Mouse (Mus musculus) heart, embryonic 15.5 days (tissue): ENCODE data around the gene Csrnp2. TPM values are rescaled to one million over a fixed set of nuclear protein-coding genes. Genes with fewer than 3 reads are reported as not detected.
"Not testable (repeated sequence)": the region's sequence is repeated elsewhere in the genome, so short reads cannot be mapped to it uniquely, and the experiment has no call there.

Experiments used
- ATAC-seq: fragments of 200-750 bp; cut with Nextera tagmentation; replicated peaks from 2 replicates; pipeline ENCODE4 v1.8.0; 2017; ENCODE audit warnings: low read depth, moderate TSS enrichment; ENCODE audit not compliant: insufficient number of reproducible peaks, insufficient read depth, low FRiP score
- H3K27ac ChIP-seq: fragments of 300-500 bp; sonication (generic); 2 replicates; pipeline ENCODE4 v1.5.1; 2015; ENCODE audit warnings: mild to moderate bottlenecking, inconsistent platforms
- H3K27me3 ChIP-seq: fragments of 300-500 bp; sonication (generic); 2 replicates; pipeline ENCODE4 v1.6.1; 2015; ENCODE audit warnings: inconsistent platforms
- H3K36me3 ChIP-seq: fragments of 300-500 bp; sonication (generic); 2 replicates; pipeline ENCODE4 v1.6.1; 2015; ENCODE audit warnings: mild to moderate bottlenecking, inconsistent platforms
- H3K4me1 ChIP-seq: fragments of 300-500 bp; sonication (generic); replicated peaks from 2 replicates; pipeline ENCODE4 v1.6.1; 2015; ENCODE audit warnings: inconsistent platforms
- H3K4me2 ChIP-seq: fragments of 300-500 bp; sonication (generic); 2 replicates; pipeline ENCODE4 v1.6.1; 2015; ENCODE audit warnings: inconsistent platforms, mild to moderate bottlenecking, moderate library complexity
- H3K4me3 ChIP-seq: fragments of 300-500 bp; sonication (generic); 2 replicates; pipeline ENCODE4 v1.5.1; 2015; ENCODE audit warnings: mild to moderate bottlenecking, inconsistent platforms
- H3K9ac ChIP-seq: fragments of 300-500 bp; sonication (generic); 2 replicates; pipeline ENCODE4 v1.6.1; 2015; ENCODE audit warnings: mild to moderate bottlenecking, inconsistent platforms
- H3K9me3 ChIP-seq: fragments of 300-500 bp; sonication (generic); replicated peaks from 2 replicates; pipeline ENCODE4 v1.6.1; 2016; ENCODE audit warnings: inconsistent platforms
- WGBS: fragments of 180-500 bp; shearing (Covaris S2); methylation state at CpG from one replicate; pipeline ENCODE4 v1.1.7; 2015; ENCODE audit warnings: mixed read lengths; 5-methylcytosine and 5-hydroxymethylcytosine counted together
- polyA plus RNA-seq: library from polyadenylated mRNA; unstranded; fragments of >200 nt; fragmentation: Nextera tagmentation; extraction: Ambion mirVana; gene quantifications from 2 replicates; pipeline ENCODE4 v1.2.1, GENCODE M21; 2015

Csrnp2 gene
- polyA plus RNA-seq, 1 experiment from 2014 or later = 6.8 TPM

DNA sequence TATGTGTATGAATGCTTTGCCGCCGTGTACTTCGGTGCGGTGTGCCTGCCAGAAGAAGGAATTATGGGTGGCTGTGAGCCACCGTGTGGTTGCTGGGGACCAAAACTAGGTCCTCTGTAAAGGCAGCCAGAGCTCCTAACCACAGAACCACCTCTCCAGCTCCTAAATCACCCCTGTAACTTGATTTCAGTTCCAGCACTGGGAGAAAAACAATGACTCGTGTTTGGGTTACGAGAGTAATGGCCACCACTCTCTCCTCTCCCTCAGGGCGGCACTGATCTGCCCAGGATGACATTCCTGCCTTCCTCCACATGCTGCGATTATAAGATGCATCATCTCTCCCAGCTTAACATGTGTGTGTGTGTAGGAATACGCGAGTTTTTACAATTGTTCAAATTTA is 14.8 kb upstream of the Csrnp2 start:
- Histone ChIP-seq H3K4me2 (no peak overlapping the region), H3K27ac (no peak overlapping the region), H3K36me3 (peaks cover 56% of the 10 kb centered on the region), H3K4me3 (no peak overlapping the region), H3K9ac (no peak overlapping the region), H3K9me3 (no peaks in the 10 kb centered on the region), H3K4me1 (peaks cover 2% of the 10 kb centered on the region; the same call in 1 of the 2 replicates), H3K27me3 (no peaks in the 10 kb centered on the region)
- 86% methylated on average over 11 of the region's 11 CpGs for WGBS
- ATAC-seq = no peak

DNA sequence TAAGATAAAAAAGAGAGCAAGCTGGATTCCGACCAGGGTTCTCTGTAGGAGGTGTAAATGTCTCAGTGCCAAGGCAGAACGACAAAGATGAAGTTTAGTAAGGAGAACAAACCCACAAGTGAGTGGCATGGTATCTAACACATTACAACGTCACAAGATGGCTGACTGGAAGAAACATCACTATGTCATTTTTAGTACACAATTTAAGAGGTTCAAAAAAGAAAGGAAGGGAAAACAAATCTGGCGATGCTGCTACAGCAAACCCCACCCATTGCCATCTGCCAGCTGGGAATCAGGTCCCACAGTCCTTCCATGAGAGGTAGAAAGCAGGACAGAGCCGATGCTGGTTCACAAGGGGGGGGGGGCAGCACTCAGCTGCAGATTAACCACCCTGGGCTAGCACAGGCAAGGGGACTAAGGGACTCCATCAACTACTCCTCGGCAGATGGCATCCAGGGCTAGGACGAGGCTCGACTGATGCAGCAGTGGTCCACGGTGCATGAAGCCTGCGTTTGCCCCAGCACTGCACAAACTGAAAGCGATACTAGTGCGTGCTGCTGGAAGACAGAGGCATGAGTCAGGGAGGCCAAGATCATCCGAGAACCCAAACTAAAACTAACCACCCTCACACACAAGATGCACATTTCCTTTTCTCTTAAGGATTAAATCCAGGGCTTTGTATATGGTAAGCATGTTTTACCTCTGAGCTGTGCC is 13.3 kb upstream of the Csrnp2 start:
- Histone ChIP-seq H3K4me1 (peaks cover 2% of the 10 kb centered on the region; the same call in 1 of the 2 replicates), H3K27me3 (no peaks in the 10 kb centered on the region), H3K36me3 (peaks cover 48% of the 10 kb centered on the region), H3K4me3 (no peak overlapping the region), H3K9me3 (no peaks in the 10 kb centered on the region), H3K4me2 (no peak overlapping the region), H3K9ac (no peak overlapping the region), H3K27ac (no peak overlapping the region)
- 87% methylated on average over 13 of the region's 13 CpGs for WGBS
- no peak for ATAC-seq

DNA sequence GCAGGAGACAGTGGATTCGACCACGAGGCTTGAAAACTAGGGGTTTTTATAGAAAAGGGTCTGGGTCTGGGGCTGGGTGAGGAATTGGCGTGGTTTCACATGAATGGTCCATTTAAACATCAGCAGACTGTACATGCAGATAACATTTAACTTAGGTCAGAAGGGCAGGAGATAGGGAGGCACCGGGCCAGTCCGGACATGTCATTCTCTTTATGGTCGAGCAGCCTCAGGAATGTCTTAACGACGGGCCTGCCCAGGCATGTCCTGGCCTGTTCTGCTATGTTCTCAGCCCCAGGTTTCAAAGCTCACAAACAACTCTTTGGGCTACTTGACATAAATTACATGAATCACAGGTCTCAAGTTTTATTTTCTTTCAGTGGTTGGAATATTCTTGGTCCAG is 4.2 kb upstream of the Csrnp2 start:
- H3K9me3 ChIP-seq, ATAC-seq, H3K4me3 ChIP-seq, H3K36me3 ChIP-seq, H3K27me3 ChIP-seq, H3K4me1 ChIP-seq, H3K27ac ChIP-seq, H3K4me2 ChIP-seq, H3K9ac ChIP-seq: not testable (repeated sequence)
- 70% methylated on average over 8 of the region's 8 CpGs for WGBS

DNA sequence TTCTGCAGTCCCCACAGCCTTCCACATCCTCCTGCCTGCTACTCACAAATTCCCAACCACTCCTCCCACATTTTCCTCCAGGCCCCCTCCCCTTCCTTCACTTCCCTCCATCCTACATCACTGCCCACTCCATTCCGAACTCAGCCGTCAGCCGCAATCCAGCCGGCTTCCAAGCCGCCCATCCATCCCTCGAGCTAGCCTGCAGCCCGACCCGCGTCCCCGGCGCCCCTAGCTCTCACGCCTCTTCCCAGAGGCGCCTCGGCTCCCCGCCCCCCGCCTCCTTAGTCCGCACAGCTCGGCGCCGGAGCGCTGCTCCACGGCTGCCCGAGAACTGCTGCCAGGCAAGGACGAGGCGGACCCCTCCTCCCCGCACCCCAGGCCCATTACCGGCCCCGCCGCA is 641 bp downstream of the Csrnp2 start:
- Histone ChIP-seq H3K27ac (peak overlapping the region; percentile 93), H3K9me3 (no peaks in the 10 kb centered on the region), H3K27me3 (no peaks in the 10 kb centered on the region), H3K4me2 (peak overlapping the region; percentile 98), H3K9ac (peak overlapping the region; percentile 96), H3K36me3 (no peaks in the 10 kb centered on the region), H3K4me3 (peak overlapping the region; percentile 93), H3K4me1 (peaks cover 43% of the 10 kb centered on the region)
- under 1% methylated on average over 29 of the region's 29 CpGs for WGBS
- peak; percentile 66 for ATAC-seq

DNA sequence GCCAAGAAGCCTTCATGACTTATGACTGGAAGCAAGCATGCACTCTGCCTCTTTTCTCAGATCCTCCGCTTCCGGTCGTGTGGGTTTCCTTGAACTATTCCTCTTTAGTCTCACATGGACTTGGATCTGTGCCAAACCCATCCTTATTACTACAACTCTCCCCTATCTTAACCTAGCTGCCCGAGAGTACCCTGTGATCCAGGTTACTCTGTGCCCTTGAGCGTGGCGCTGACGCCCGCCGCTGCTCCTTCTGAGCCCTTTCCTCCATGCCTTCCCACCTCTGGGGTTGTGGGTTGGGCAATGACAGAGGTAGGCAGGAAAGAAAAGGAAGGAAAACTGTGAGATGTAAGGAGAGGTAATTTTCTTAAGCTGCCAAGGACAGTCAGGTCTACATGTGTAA is 3.3 kb downstream of the Csrnp2 start:
- Histone ChIP-seq H3K9me3 (no peaks in the 10 kb centered on the region), H3K36me3 (peaks cover 3% of the 10 kb centered on the region), H3K4me1 (peaks cover 62% of the 10 kb centered on the region), H3K9ac (no peak overlapping the region), H3K4me2 (no peak overlapping the region), H3K27me3 (no peaks in the 10 kb centered on the region), H3K27ac (no peak overlapping the region), H3K4me3 (no peak overlapping the region)
- WGBS = 61% methylated on average over 9 of the region's 9 CpGs
- no peak for ATAC-seq

DNA sequence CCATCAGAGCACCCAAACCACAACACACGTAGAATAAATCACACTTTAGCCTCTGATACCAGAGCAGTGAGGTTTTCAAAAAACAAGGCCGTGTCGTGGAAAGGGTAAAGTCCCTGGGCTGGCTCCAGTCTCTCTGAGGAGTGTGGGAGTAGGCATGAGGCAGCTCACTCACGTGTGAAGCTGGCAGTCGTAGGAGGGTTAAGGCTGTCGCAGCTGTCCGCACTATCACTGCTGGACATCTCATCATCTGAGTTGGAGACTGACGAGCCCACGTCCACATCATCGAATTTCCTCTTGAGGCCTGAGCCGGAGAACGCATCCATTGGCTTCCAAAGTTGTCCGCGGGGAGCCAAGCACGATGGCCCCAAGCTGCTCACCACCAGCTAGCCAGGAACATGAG is 6.0 kb downstream of the Csrnp2 start:
- peaks cover 62% of the 10 kb centered on the region for H3K4me1 ChIP-seq
- H3K4me2 ChIP-seq = peak overlapping the region; percentile 6; the same call in 1 of the 2 replicates
- no peak for ATAC-seq
- H3K9ac ChIP-seq = no peak overlapping the region
- no peak overlapping the region for H3K4me3 ChIP-seq
- H3K36me3 ChIP-seq = peaks cover 26% of the 10 kb centered on the region
- 0 out of 2 replicates have a peak overlapping the region, but pooled peaks have one; percentile 33 for H3K27ac ChIP-seq
- no peaks in the 10 kb centered on the region for H3K27me3 ChIP-seq
- WGBS = 69% methylated on average over 15 of the region's 15 CpGs
- H3K9me3 ChIP-seq = no peaks in the 10 kb centered on the region

DNA sequence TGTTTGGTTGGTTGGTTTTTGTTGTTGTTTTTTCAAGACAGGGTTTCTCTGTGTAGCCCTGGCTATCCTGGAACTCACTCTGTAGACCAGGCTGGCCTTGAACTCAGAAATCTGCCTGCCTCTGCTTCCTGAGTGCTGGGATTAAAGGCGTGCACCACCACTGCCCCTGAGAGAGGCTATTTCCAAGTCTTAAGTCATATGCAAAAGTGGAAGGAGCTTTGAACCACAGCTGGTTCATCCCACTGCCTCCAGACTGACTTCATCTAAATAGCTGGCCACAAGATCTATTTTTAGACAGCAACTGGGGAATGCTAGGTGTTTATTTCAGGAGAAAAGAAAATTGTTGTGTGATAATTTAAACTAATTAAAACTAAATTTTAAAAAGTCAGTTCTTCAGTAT is 7.0 kb downstream of the Csrnp2 start:
- Histone ChIP-seq H3K36me3 (peaks cover 34% of the 10 kb centered on the region), H3K4me1 (peaks cover 53% of the 10 kb centered on the region)
- not testable (repeated sequence) for H3K9ac ChIP-seq, H3K9me3 ChIP-seq, ATAC-seq, H3K27me3 ChIP-seq, H3K27ac ChIP-seq, H3K4me2 ChIP-seq, H3K4me3 ChIP-seq
- 54% methylated on average over 1 of the region's 1 CpGs for WGBS

DNA sequence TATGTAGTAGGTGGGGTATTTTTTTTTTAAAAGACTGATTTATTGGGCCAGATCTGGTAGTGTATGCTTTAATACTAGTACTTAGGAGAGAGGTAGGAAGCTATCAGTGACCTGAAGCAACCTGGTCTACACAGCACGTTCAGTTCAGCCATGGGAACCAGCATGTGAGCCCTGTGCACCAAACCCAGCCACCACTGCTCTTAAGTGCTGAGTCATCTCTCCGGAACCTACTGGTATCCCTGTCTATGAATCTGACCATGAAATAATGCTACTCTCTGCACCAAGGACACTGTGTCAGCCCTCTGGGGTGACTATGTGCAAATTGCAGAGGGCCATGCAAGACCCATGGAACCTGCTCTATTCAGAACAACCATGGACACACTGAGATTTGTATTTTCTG is 8.2 kb downstream of the Csrnp2 start:
- H3K4me2 ChIP-seq = no peak overlapping the region
- no peaks in the 10 kb centered on the region for H3K9me3 ChIP-seq
- H3K36me3 ChIP-seq = peaks cover 42% of the 10 kb centered on the region
- H3K4me3 ChIP-seq = no peak overlapping the region
- no peak overlapping the region for H3K9ac ChIP-seq
- peaks cover 44% of the 10 kb centered on the region for H3K4me1 ChIP-seq
- no peaks in the 10 kb centered on the region for H3K27me3 ChIP-seq
- no peak overlapping the region for H3K27ac ChIP-seq
- 82% methylated on average over 2 of the region's 2 CpGs for WGBS
- ATAC-seq = no peak

DNA sequence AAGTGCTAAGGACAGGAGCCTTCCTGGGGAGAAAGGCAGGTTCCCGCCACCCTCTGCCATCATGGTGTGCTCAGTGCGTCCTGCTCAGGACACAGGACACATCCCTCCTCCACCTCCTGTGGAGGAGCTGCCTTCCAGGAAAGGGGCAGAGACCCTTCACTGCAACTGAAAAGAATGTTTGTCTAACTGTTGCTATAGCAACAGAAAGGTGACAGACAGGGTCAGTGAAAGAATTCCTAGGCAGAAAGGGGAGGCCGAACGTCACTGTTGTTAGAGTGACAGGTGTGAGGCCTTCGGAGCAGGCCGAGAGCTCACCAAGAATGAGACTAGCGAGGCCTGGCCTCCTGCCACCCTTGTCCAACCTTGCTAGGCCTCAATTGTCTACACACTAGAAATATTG is 8.8 kb downstream of the Csrnp2 start:
- Histone ChIP-seq H3K9me3 (no peaks in the 10 kb centered on the region), H3K27me3 (no peaks in the 10 kb centered on the region), H3K4me3 (no peak overlapping the region), H3K36me3 (peaks cover 48% of the 10 kb centered on the region), H3K9ac (no peak overlapping the region), H3K4me2 (no peak overlapping the region), H3K4me1 (peaks cover 39% of the 10 kb centered on the region), H3K27ac (no peak overlapping the region)
- ATAC-seq = no peak
- WGBS = 51% methylated on average over 7 of the region's 7 CpGs

DNA sequence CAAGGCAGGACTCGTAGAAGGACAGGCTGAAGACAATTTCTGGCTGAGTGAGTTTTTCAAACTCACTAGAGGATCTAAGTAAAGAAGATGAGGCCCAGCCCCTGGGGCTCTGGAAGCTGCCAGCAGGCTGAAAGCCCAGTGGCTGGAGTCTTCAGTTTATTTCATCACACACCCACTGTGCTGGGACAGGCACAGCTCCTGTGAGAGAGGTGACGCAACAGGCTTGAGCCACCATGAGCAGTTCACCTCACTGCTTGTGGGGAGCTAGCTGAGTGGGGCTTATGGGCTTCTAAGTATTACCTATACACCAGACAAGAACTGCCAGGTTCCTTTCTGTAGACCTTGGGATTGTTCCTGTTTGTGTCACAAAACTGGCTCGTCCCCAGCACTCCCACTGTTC is 9.7 kb downstream of the Csrnp2 start:
- Histone ChIP-seq H3K4me2 (no peak overlapping the region), H3K27ac (no peak overlapping the region), H3K9me3 (no peaks in the 10 kb centered on the region), H3K36me3 (peaks cover 56% of the 10 kb centered on the region), H3K4me1 (peaks cover 32% of the 10 kb centered on the region), H3K27me3 (no peaks in the 10 kb centered on the region), H3K9ac (no peak overlapping the region), H3K4me3 (no peak overlapping the region)
- no peak for ATAC-seq
- WGBS = 78% methylated on average over 3 of the region's 3 CpGs

DNA sequence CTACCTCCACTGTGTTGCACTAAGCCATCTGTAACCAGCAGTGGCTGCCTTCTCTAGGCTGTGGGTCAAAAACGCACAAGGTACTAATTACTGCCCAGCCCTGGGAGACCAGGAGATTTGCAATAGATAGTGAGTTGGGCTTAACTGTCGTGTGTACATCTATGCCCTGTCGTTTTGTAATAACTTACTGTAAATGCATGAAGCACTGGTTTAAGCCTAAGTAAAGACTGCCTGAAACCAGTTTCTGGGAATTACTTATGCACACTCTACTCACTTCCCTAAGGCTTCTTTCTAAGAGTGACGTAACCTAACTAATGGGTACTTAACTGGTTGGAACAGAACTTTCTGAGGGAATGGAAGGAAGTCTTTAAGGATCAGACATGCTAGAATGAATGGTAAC is 16.4 kb downstream of the Csrnp2 start:
- ATAC-seq = no peak
- Histone ChIP-seq H3K4me1 (no peaks in the 10 kb centered on the region), H3K4me3 (no peak overlapping the region), H3K36me3 (peaks cover 91% of the 10 kb centered on the region), H3K27ac (no peak overlapping the region), H3K4me2 (no peak overlapping the region), H3K9me3 (no peaks in the 10 kb centered on the region), H3K9ac (no peak overlapping the region), H3K27me3 (no peaks in the 10 kb centered on the region)
- WGBS = 79% methylated on average over 4 of the region's 4 CpGs

DNA sequence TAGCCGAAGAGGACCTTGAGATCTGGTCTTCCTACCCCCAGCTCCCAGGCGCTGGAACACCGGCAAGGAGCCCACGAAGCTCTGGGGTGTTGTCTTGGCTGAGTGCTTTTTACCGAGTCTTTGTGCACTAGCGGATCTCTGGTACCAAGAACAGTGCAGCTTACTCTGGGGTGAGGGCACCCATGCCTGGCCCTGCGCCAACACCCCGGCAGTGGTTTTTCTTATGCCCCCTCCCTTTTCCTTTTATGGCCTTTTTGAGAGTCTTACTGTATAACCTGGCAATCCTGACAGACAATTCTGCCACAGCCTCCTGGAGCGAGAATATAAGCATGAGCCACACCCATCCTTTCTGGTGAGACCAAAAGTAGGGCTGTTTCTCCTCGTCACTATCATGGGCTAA is 16.9 kb downstream of the Csrnp2 start:
- Histone ChIP-seq H3K36me3 (peaks cover 92% of the 10 kb centered on the region), H3K4me1 (no peaks in the 10 kb centered on the region), H3K27ac (no peak overlapping the region), H3K27me3 (no peaks in the 10 kb centered on the region), H3K9ac (no peak overlapping the region), H3K4me3 (no peak overlapping the region), H3K4me2 (no peak overlapping the region), H3K9me3 (no peaks in the 10 kb centered on the region)
- whole genome bisulfite sequencing = 80% methylated on average over 10 of the region's 10 CpGs
- no peak for ATAC-seq
